Mouse (Mus musculus) kidney, adult 2 months (tissue): ENCODE measurements around the gene Ccl7.

Experiments used
- CTCF ChIP-seq: fragments of 200-500 bp; conservative IDR thresholded peaks from 2 replicates; pipeline ENCODE4 v1.5.1; 2011; ENCODE audit warnings: low read depth, mild to moderate bottlenecking, control low read depth, low read length, moderate library complexity, mixed read lengths; ENCODE audit not compliant: insufficient read depth, insufficient read length
- POLR2A ChIP-seq: fragments of 200-500 bp; IDR thresholded peaks from one replicate; pipeline ENCODE4 v1.6.1; 2011; ENCODE audit warnings: low read depth, low read length, control low read depth

DNA sequence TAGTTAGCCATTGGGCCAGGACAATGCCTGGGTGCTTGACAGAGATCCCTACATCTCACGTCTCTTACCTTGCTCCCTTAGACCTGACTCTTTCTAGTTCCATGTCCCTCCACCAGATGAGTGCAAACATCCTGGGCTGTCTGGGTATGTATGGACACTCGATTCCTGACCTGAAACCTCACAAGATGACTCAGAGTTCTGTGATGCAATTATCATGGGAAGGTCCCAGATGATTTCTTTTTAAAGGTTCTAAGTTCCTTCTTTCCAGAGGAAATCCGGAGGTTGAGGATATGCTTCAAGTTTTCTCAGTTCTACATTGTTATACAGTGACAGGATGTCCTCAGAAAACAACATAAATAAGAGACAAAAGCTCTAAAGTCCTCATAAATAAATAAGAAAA is 35.4 kb downstream of the Ccl7 start:
- TF ChIP-seq CTCF (no peak), POLR2A (no peak)
